Mouse (Mus musculus): ENCODE results near the gene Tex37. TPM values are rescaled to one million over a fixed set of nuclear protein-coding genes. Genes with fewer than 3 reads are reported as not detected.

Tex37 gene
- polyA plus RNA-seq, 1 experiment, result not detected

DNA sequence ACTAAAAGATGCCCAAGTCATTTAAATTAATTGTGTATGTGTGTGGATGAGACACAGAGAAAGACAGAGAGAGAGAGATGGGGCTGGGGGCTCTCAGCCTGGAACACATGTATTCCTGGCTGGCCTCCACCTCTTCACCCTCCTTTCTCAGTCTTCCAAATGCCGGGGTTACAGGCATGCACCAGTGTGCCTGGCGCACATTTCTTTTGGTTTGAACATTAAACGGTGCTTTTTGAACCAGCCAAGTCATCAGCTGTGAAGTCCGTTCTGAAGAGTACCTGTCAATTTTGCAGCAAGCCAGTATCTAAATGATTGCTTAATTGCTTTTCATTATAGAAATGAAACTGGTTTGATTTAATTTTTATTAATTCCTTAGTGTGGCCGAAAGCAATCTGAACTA lies 52.0 kb downstream of the Tex37 start:
- no peak overlapping the region for H3K27ac ChIP-seq (ENCODE audit: insufficient read depth, low read length)
- H3K4me1 ChIP-seq (ENCODE audit: control insufficient read depth, insufficient read depth, low read length), result peaks cover 5% of the 10 kb centered on the region
- no peak overlapping the region for H3K4me3 ChIP-seq (ENCODE audit: insufficient read depth, low read length)
- TF ChIP-seq CTCF (IDR thresholded peaks at IDR 0.05; ENCODE audit: borderline replicate concordance, insufficient read depth, low read length) (no peak), POLR2A (IDR thresholded peaks at IDR 0.05; ENCODE audit: low read depth, low read length) (no peak)

DNA sequence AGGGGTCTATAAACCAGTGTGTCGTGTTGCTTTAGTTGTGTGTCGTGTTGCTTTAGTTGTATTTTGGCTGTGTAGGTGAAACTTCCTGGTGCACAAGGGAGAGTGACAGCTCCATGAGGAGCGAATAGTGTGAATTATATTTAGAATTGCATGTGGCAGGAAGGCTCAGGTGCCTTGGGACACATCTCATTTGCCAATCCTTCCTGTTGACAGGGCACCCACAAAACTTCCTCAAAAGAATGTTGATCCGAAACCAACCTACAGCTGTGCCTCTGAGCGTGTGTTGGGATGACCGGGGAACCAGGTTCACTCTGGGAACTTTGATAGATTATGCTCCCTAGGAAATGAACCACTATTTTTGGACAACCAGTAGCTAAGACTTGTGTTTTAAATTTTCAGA lies 54.4 kb downstream of the Tex37 start:
- H3K4me3 ChIP-seq (ENCODE audit: insufficient read depth, low read length), result no peak overlapping the region
- H3K4me1 ChIP-seq (ENCODE audit: control insufficient read depth, insufficient read depth, low read length), result no peaks in the 10 kb centered on the region
- TF ChIP-seq POLR2A (IDR thresholded peaks at IDR 0.05; ENCODE audit: low read depth, low read length), result no peak
- TF ChIP-seq CTCF (IDR thresholded peaks at IDR 0.05; ENCODE audit: borderline replicate concordance, insufficient read depth, low read length), result no peak
- no peak overlapping the region for H3K27ac ChIP-seq (ENCODE audit: insufficient read depth, low read length)

Other genes with a start within 250 kb of the Tex37 start
- 7.8 TPM in 2 replicates for gene Rpia, start 126.7 kb downstream of the Tex37 start, polyA plus RNA-seq (2011; ENCODE audit: insufficient read length, low read depth, missing spikeins)
- 21.7 and 23.8 TPM in 2 replicates for gene Eif2ak3, start 74.4 kb downstream of the Tex37 start, polyA plus RNA-seq (2011; ENCODE audit: insufficient read length, low read depth, missing spikeins)
- not detected in 2 replicates for gene Foxi3, start 37.6 kb upstream of the Tex37 start, polyA plus RNA-seq (2011; ENCODE audit: insufficient read length, low read depth, missing spikeins)
- 4.4 and 6.1 TPM in 2 replicates for gene Thnsl2, start 225.5 kb upstream of the Tex37 start, polyA plus RNA-seq (2011; ENCODE audit: insufficient read length, low read depth, missing spikeins)